Mouse (Mus musculus) liver, embryonic 13.5 days (tissue): ENCODE measurements at regions not wholly inside any gene's neighbourhood (a gene's known extent, or its start where the extent isn't known, plus 50 kb on each side); places are given as distances from the start of the nearest gene placed in this dataset.

Source experiments
- ATAC-seq: fragments of 200-750 bp; cut with Nextera tagmentation; 2 replicates; pipeline ENCODE4 v1.8.0; 2017; ENCODE audit warnings: low read depth, mild to moderate bottlenecking, moderate number of reproducible peaks, moderate library complexity
- DNase-seq: peaks from one replicate; pipeline ENCODE4 v3.0.0; 2022
- H3K27ac ChIP-seq: fragments of 300-500 bp; sonication (generic); 2 replicates; pipeline ENCODE4 v1.5.1; 2015; ENCODE audit warnings: moderate library complexity, mild to moderate bottlenecking, inconsistent platforms
- H3K27me3 ChIP-seq: fragments of 300-500 bp; sonication (generic); 2 replicates; pipeline ENCODE4 v1.6.1; 2015; ENCODE audit warnings: mild to moderate bottlenecking, inconsistent platforms
- H3K36me3 ChIP-seq: fragments of 300-500 bp; sonication (generic); 2 replicates; pipeline ENCODE4 v1.6.1; 2015; ENCODE audit warnings: mild to moderate bottlenecking, inconsistent platforms
- H3K4me1 ChIP-seq: fragments of 300-500 bp; sonication (generic); replicated peaks from 2 replicates; pipeline ENCODE4 v1.6.1; 2015; ENCODE audit warnings: inconsistent platforms
- H3K4me2 ChIP-seq: fragments of 300-500 bp; sonication (generic); 2 replicates; pipeline ENCODE4 v1.6.1; 2015; ENCODE audit warnings: inconsistent platforms, mild to moderate bottlenecking, moderate library complexity
- H3K4me3 ChIP-seq: fragments of 300-500 bp; sonication (generic); replicated peaks from 2 replicates; pipeline ENCODE4 v1.5.1; 2015; ENCODE audit warnings: mild to moderate bottlenecking, inconsistent platforms
- H3K9ac ChIP-seq: fragments of 300-500 bp; sonication (generic); 2 replicates; pipeline ENCODE4 v1.6.1; 2015; ENCODE audit warnings: mild to moderate bottlenecking, inconsistent platforms
- H3K9me3 ChIP-seq: fragments of 300-500 bp; sonication (generic); replicated peaks from 2 replicates; pipeline ENCODE4 v1.6.1; 2016; ENCODE audit warnings: inconsistent platforms
- WGBS: fragments of 180-500 bp; shearing (Covaris S2); methylation state at CpG from one replicate; pipeline ENCODE4 v1.1.7; 2015; ENCODE audit not compliant: insufficient replicate concordance; 5-methylcytosine and 5-hydroxymethylcytosine counted together

- DNase-seq, result no peak
- H3K4me1 ChIP-seq, result no peaks in the 10 kb centered on the region
- H3K4me3 ChIP-seq, result no peak overlapping the region
- H3K9me3 ChIP-seq, result no peaks in the 10 kb centered on the region
- no peaks in the 10 kb centered on the region for H3K36me3 ChIP-seq
- H3K27ac ChIP-seq, result no peak overlapping the region
- ATAC-seq, result no peak
- no peaks in the 10 kb centered on the region for H3K27me3 ChIP-seq
- 67% methylated on average over 6 of the region's 6 CpGs for WGBS
- no peak overlapping the region for H3K4me2 ChIP-seq
- H3K9ac ChIP-seq, result no peak overlapping the region
These were observed 532.6 kb downstream of the Zfp536 start for GRCm38 (mm10) chr7:37240832-37241231.

- H3K4me2 ChIP-seq, result no peak overlapping the region
- no peaks in the 10 kb centered on the region for H3K9me3 ChIP-seq
- no peak for ATAC-seq
- H3K27me3 ChIP-seq, result no peaks in the 10 kb centered on the region
- 58% methylated on average over 7 of the region's 7 CpGs for WGBS
- no peaks in the 10 kb centered on the region for H3K36me3 ChIP-seq
- DNase-seq, result no peak
- H3K4me1 ChIP-seq, result no peaks in the 10 kb centered on the region
- H3K27ac ChIP-seq, result no peak overlapping the region
- no peak overlapping the region for H3K4me3 ChIP-seq
- H3K9ac ChIP-seq, result no peak overlapping the region
These were observed 531.7 kb downstream of the Zfp536 start for GRCm38 (mm10) chr7:37241781-37242180.

- no peak overlapping the region for H3K27ac ChIP-seq
- no peak for ATAC-seq
- DNase-seq, result no peak
- H3K36me3 ChIP-seq, result no peaks in the 10 kb centered on the region
- no peak overlapping the region for H3K9ac ChIP-seq
- H3K27me3 ChIP-seq, result no peaks in the 10 kb centered on the region
- H3K4me1 ChIP-seq, result no peaks in the 10 kb centered on the region
- no peaks in the 10 kb centered on the region for H3K9me3 ChIP-seq
- WGBS, result 74% methylated on average over 8 of the region's 8 CpGs
- no peak overlapping the region for H3K4me3 ChIP-seq
- no peak overlapping the region for H3K4me2 ChIP-seq
These were observed 531.0 kb downstream of the Zfp536 start for GRCm38 (mm10) chr7:37242476-37242875.

- 70% methylated on average over 4 of the region's 4 CpGs for WGBS
- Histone ChIP-seq H3K27ac (no peak overlapping the region), H3K36me3 (no peaks in the 10 kb centered on the region), H3K4me2 (no peak overlapping the region), H3K4me1 (no peaks in the 10 kb centered on the region), H3K9me3 (no peaks in the 10 kb centered on the region), H3K4me3 (no peak overlapping the region), H3K27me3 (no peaks in the 10 kb centered on the region), H3K9ac (no peak overlapping the region)
- ATAC-seq (no peak), DNase-seq (no peak)
These were observed 527.3 kb downstream of the Zfp536 start for GRCm38 (mm10) chr7:37246156-37246555.

- Histone ChIP-seq H3K9ac (no peak overlapping the region), H3K9me3 (peaks cover 3% of the 10 kb centered on the region; the same call in 1 of the 2 replicates), H3K4me1 (no peaks in the 10 kb centered on the region), H3K27me3 (no peaks in the 10 kb centered on the region), H3K27ac (no peak overlapping the region), H3K36me3 (no peaks in the 10 kb centered on the region), H3K4me3 (no peak overlapping the region), H3K4me2 (no peak overlapping the region)
- ATAC-seq, result no peak
- 66% methylated on average over 9 of the region's 9 CpGs for WGBS
- no peak for DNase-seq
These were observed 519.0 kb downstream of the Zfp536 start for GRCm38 (mm10) chr7:37254431-37254830.

- ATAC-seq, result no peak
- H3K27ac ChIP-seq, result no peak overlapping the region
These were observed 517.6 kb downstream of the Zfp536 start for GRCm38 (mm10) chr7:37255840-37256239.

GRCm38 (mm10) chr7:37259293-37259692 lies 514.1 kb downstream of the Zfp536 start:
- Histone ChIP-seq H3K9me3 (no peaks in the 10 kb centered on the region; the same call in 1 of the 2 replicates), H3K27ac (no peak overlapping the region), H3K4me2 (no peak overlapping the region), H3K27me3 (no peaks in the 10 kb centered on the region), H3K4me3 (no peak overlapping the region), H3K9ac (no peak overlapping the region), H3K4me1 (no peaks in the 10 kb centered on the region), H3K36me3 (no peaks in the 10 kb centered on the region)
- DNase-seq (no peak), ATAC-seq (no peak)
- WGBS, result 36% methylated on average over 6 of the region's 6 CpGs

More at GRCm38 (mm10) chr7:37255840-37256239, 517.6 kb downstream of the Zfp536 start:
- Histone ChIP-seq H3K4me3 (no peak overlapping the region), H3K4me2 (no peak overlapping the region), H3K9ac (no peak overlapping the region), H3K27me3 (no peaks in the 10 kb centered on the region), H3K36me3 (no peaks in the 10 kb centered on the region), H3K4me1 (no peaks in the 10 kb centered on the region), H3K9me3 (peaks cover 3% of the 10 kb centered on the region; the same call in 1 of the 2 replicates)
- no peak for DNase-seq
- WGBS, result 25% methylated on average over 3 of the region's 3 CpGs

GRCm38 (mm10) chr7:37262846-37263245 lies 510.6 kb downstream of the Zfp536 start:
- H3K36me3 ChIP-seq, result no peaks in the 10 kb centered on the region
- no peak for ATAC-seq
- H3K9ac ChIP-seq, result no peak overlapping the region
- no peak overlapping the region for H3K4me3 ChIP-seq
- no peak overlapping the region for H3K4me2 ChIP-seq
- no peaks in the 10 kb centered on the region; the same call in 1 of the 2 replicates for H3K9me3 ChIP-seq
- no peaks in the 10 kb centered on the region for H3K27me3 ChIP-seq
- H3K27ac ChIP-seq, result no peak overlapping the region
- no peaks in the 10 kb centered on the region for H3K4me1 ChIP-seq
- no peak for DNase-seq
- WGBS, result 34% methylated on average over 3 of the region's 3 CpGs

- Histone ChIP-seq H3K4me3 (no peak overlapping the region), H3K27me3 (no peaks in the 10 kb centered on the region), H3K9me3 (no peaks in the 10 kb centered on the region), H3K4me1 (no peaks in the 10 kb centered on the region), H3K4me2 (no peak overlapping the region), H3K36me3 (no peaks in the 10 kb centered on the region), H3K9ac (no peak overlapping the region), H3K27ac (no peak overlapping the region)
- ATAC-seq (no peak), DNase-seq (no peak)
- WGBS, result 63% methylated on average over 4 of the region's 4 CpGs
These were observed 506.0 kb downstream of the Zfp536 start for GRCm38 (mm10) chr7:37267404-37267803.

- Histone ChIP-seq H3K4me2 (no peak overlapping the region), H3K9ac (no peak overlapping the region), H3K4me3 (no peak overlapping the region), H3K4me1 (no peaks in the 10 kb centered on the region), H3K27ac (no peak overlapping the region), H3K27me3 (no peaks in the 10 kb centered on the region), H3K9me3 (no peaks in the 10 kb centered on the region), H3K36me3 (no peaks in the 10 kb centered on the region)
- no peak for ATAC-seq
- 48% methylated on average over 3 of the region's 3 CpGs for WGBS
- DNase-seq, result no peak
These were observed 502.6 kb downstream of the Zfp536 start for GRCm38 (mm10) chr7:37270841-37271240.

GRCm38 (mm10) chr7:37290018-37290417 lies 483.4 kb downstream of the Zfp536 start:
- Histone ChIP-seq H3K4me2 (no peak overlapping the region), H3K4me1 (no peaks in the 10 kb centered on the region), H3K27me3 (no peaks in the 10 kb centered on the region), H3K9ac (no peak overlapping the region), H3K4me3 (no peak overlapping the region), H3K9me3 (no peaks in the 10 kb centered on the region), H3K36me3 (no peaks in the 10 kb centered on the region), H3K27ac (no peak overlapping the region)
- WGBS, result 48% methylated on average over 5 of the region's 5 CpGs
- DNase-seq (no peak), ATAC-seq (no peak)

- no peak for DNase-seq
- ATAC-seq, result no peak
- Histone ChIP-seq H3K27ac (no peak overlapping the region), H3K4me2 (no peak overlapping the region), H3K36me3 (no peaks in the 10 kb centered on the region), H3K9ac (no peak overlapping the region), H3K4me1 (no peaks in the 10 kb centered on the region), H3K27me3 (no peaks in the 10 kb centered on the region), H3K4me3 (no peak overlapping the region), H3K9me3 (no peaks in the 10 kb centered on the region)
- 44% methylated on average over 19 of the region's 19 CpGs for WGBS
These were observed 482.9 kb downstream of the Zfp536 start for GRCm38 (mm10) chr7:37290493-37291045.
